Mouse (Mus musculus) retina, postnatal 7 days (tissue): ENCODE results near the gene Ssr2.
"Not testable (repeated sequence)": the region's sequence is repeated elsewhere in the genome, so short reads cannot be mapped to it uniquely, and the experiment has no call there.

Experiments
- DNase-seq: peaks from one replicate; pipeline ENCODE4 v3.0.0-alpha.2; 2012; ENCODE audit warnings: low read depth, low spot score

Gene Ssr2

DNA sequence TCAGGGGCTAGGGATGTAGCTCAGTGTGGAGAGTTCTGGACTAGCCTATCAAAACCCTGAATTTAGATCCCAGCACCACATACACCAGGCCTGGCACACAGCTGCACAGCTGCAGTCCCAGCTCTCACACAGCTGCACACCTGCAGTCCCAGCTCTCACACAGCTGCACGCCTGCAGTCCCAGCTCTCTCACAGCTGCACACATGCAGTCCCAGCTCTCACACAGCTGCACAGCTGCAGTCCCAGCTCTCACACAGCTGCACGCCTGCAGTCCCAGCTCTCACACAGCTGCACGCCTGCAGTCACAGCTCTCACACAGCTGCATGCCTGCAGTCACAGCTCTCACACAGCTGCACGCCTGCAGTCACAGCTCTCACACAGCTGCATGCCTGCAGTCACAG, 20.9 kb downstream of the Ssr2 start:
- not testable (repeated sequence) for DNase-seq

DNA sequence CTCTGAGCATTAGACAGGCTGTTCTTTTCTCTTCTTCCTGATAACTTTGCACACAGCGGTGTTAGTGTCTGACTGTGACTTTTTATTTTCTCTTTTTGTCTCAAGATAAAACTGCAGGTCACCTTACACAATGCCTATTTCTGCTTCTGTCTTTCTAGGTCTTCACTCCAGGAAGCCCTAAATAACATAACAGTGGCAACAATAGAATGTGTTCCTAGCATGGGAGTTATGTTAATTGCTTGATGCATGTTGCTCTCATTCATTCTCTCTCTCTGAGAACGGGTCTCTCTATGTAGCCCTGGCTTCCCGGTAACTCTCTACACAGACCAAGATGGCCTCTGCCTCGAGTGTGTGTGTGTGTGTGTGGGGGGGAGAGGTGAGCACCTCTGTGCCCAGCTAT, 26.8 kb downstream of the Ssr2 start:
- no peak for DNase-seq

DNA sequence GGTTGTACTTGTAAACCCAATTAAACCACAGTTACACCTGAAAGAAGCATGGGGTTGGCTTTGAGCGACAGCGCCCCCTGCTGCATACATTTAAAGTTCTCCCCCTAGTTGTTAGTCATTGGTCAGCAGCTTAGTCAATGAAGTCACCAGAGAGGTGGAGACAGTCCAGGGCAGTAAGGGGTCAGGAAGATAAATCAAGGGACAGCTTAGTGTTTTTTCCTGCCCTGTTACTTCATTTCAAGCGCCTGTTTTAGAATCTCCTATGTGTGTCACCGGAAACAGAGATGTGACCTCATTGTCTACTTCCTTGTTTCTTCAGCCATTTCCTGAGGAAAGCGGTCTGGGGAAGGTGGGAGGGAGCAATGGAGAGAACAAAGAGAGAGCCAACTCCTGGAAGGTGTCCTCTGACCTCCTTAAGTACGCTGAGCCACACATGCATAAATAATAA, 28.1 kb downstream of the Ssr2 start:
- no peak for DNase-seq

GRCm38 (mm10) chr3:88604863-88605262, 29.2 kb downstream of the Ssr2 start:
- no peak for DNase-seq

DNA sequence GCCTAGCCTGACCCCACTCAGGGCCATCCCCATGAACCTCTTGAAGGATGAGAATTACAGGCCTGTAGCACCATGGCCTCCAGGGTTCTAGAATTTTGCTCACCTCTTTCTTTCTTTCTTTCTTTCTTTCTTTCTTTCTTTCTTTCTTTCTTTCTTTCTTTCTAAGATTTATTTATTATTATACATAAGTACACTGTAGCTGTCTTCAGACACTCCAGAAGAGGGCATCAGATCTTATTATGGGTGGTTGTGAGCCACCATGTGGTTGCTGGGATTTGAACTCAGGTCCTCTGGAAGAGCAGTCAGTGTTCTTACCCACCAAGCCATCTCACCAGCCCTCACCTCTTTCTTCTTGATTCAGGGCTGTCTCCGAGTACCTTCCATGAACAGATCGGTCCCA, 30.0 kb downstream of the Ssr2 start, which contains the start of gene Arhgef2:
Gene Arhgef2 (plus strand): TSS at position 301 of the 400 bp plus-strand sequence.
- not testable (repeated sequence) for DNase-seq

DNA sequence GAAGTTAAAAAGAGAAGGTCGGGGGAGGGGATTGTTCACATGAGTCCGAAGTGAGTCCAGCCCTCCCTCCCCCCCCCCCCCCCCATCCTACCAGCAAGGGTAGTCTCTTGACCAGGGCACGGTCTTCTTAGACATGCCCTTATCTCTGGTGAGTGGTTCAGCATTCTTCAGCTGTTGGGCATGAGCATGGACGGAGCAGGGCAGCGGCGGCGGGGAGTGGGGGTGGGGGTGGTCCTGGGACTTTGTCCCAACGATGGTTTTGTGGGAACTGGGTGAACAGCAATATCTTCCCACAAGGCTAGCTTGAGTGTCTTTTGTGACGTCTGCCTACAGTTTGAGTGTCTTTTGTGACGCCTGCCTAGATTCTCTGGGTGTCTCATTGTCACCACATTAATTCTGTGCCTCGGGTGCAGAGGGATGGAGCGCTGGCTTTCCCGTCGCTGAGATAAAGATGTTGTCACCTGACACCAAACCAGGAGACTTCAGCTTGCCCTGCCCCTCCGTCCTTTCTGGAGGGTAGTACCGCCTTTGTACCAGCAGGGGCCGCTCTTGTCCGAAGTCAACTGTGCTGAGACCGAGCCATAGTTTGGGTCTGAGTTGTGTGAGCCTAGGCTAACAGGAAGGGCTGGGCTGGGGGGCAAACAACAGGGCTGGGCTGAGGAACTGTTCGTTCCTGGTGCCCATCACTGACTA, 31.5 kb downstream of the Ssr2 start:
- peak; percentile 76 for DNase-seq

DNA sequence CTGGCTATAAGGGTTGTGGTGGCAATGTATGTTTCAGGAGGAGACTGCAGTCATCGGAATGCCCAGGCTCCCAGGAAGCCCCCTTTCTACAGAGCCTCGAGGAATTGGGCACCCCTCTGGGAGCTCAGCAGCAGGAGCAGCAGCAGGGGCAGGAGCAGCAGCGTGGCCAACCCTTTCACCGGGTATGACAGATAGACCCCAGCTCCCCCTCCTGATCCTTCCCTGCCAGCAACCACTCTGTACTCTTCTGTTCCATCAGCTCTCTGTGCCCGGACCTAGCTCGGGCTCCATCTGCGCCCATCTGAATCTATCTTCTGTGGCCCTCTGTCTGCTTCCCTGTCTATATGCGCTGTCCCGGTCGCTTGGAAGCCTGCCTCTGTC, 32.1 kb downstream of the Ssr2 start:
- no peak for DNase-seq

GRCm38 (mm10) chr3:88609066-88609465, 33.4 kb downstream of the Ssr2 start:
- no peak for DNase-seq

DNA sequence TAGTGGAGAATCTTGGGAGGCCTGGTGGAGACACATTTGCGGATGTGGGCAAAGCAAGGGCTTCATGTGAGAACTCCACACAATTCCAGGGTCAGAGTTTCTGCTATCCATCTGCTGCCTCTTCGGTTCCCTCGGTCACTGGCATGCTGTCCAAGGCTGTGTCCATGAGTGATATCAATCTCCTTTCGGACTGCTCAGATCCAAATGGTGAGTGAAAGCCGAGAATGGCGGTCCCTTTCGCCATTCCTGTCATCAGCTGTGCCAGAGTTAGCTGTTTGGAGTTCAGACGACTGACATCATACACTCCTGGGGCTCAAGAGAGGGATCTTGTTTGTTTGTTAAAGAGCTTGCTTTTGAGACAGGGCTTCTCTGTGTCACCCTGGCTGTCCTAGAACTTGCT, 38.7 kb downstream of the Ssr2 start:
- no peak for DNase-seq

- no peak for DNase-seq
These were observed 39.4 kb downstream of the Ssr2 start for GRCm38 (mm10) chr3:88615117-88615516.

GRCm38 (mm10) chr3:88615902-88616391, 40.3 kb downstream of the Ssr2 start:
- DNase-seq: no peak

DNA sequence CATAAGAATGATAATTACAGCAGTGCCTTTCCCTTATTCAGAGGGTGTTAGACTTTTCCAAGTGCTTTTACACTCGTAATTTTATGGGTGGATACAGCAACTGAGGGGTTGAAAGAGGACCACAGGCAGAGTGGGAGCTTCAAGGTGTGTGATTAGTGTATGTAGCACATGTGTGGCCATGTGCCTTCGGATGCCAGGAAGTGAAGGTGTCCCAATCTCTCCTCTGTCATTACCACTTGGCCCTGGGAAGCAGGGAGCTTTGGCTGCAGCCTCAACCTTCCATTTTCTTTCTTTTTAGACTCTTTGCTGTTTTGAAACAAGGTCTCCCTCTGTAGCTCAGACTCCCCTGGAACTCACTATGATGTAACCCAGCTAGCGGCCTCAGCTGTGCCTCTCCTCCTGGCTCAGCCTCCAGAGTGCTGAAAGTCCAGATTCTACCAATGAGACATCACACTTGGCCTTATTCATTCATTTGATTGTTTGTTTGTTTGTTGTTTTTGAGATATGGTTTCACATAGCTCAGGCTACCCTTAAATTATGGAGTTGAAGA, 41.4 kb downstream of the Ssr2 start:
- no peak for DNase-seq

GRCm38 (mm10) chr3:88618074-88618871, 42.6 kb downstream of the Ssr2 start:
- DNase-seq: no peak

- no peak for DNase-seq
These were observed 43.7 kb downstream of the Ssr2 start for GRCm38 (mm10) chr3:88619113-88620097.

DNA sequence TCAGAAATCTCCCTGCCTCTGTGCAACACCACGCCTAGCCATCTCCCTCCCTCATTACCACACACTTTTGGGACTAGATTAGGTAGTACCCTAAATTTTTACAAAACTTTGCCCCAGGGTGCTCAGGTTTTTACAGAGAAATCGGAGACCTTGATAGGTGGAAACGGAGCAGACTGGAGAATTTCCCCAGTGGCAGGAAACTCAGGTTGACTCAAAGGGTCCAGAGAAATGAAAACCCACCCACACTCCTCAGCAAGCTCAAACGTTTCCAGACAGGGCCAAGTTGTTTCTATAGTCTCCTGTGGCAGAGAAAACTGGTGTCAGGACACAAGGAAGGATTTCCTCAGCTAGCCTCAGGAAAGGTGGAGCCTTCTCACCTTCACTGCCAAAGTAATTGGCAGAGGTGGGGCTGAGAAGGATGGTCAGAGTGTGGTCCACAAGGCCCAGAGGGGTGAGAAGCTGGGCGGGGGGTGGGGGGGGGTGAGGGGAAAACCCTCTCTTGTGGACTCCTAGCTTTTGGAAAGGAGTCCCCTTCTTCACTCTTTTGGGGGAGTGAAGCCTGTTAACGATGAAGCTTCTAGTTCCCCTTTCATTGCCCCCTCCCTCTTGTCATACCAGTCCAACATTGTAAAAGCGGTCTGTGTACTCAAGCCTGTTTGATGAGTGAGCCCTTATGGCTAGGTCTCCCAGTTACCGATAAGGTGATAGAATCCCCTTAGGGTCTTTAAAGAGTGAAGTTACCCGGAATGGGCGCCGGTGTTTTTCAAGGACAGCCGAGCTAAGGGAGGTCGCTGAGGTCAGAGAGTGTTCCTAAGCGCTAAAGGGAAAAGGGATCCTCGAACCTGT, 44.7 kb downstream of the Ssr2 start:
- no peak for DNase-seq

DNA sequence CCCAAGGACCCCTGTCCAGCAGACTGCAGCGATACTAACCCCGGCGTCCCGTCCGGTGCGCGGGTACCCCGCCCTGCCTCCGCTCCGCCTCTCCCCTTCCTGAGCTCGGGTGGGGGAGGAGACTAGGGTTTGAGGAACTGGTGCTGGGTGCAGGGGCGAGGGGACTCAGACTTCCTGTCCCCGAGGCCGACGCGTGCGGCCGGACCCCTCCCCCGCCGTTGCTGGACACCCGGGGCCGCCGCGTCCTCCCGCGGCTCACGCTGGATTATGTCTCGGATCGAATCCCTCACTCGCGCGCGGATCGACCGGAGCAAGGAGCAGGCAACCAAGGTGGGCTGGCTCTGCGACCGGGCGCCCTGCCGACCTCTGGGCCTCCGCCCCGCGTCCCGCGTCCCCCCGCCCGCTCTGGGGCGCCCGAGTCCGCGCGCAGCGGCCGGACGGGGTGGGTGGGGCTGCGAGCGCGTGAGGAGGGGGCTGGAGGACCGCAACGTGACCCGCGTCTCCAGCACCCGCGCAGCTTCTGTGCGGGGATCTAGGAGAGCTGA, 45.4 kb downstream of the Ssr2 start:
- no peak for DNase-seq

- no peak for DNase-seq
These were observed 45.9 kb downstream of the Ssr2 start for GRCm38 (mm10) chr3:88621537-88622112.

GRCm38 (mm10) chr3:88622113-88622940, 46.7 kb downstream of the Ssr2 start:
- DNase-seq: peak; percentile 46

DNA sequence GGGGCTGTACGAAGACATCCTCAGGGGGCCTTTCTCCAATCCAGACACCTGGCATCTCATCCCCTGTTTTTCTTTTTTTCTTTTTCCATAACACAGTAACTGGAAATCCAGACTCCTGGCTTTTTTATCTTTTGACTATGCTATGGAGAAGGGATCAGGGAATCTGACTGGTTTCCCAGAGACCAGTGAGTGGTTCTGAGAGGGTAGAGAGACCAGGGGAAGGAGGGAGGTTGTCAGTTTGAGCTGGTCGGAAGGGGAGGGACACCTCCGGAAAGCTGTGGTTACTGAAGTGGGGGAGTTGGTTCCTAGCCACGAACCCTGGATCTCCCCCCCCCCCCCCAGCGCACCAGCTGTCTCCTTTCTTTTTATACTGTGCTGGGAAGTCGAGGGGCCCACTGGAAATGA, 47.3 kb downstream of the Ssr2 start:
- DNase-seq: no peak
